Mouse (Mus musculus) liver, embryonic 11.5 days (tissue): ENCODE data around the gene Tarbp2. TPM values are rescaled to one million over a fixed set of nuclear protein-coding genes. Genes with fewer than 3 reads are reported as not detected.

Experiments used
- ATAC-seq: fragments of 200-750 bp; cut with Nextera tagmentation; replicated peaks from 2 replicates; pipeline ENCODE4 v1.8.0; 2017; ENCODE audit warnings: moderate number of reproducible peaks, mild to moderate bottlenecking, moderate TSS enrichment, moderate library complexity; ENCODE audit not compliant: low FRiP score
- DNase-seq: peaks from one replicate; pipeline ENCODE4 v3.0.0-alpha.2; 2017; ENCODE audit warnings: low spot score
- H3K27ac ChIP-seq: fragments of 300-500 bp; sonication (generic); 2 replicates; pipeline ENCODE4 v1.5.1; 2014; ENCODE audit warnings: mild to moderate bottlenecking, low read depth, low read length, control low read depth
- H3K27me3 ChIP-seq: fragments of 300-500 bp; sonication (generic); replicated peaks from 2 replicates; pipeline ENCODE4 v1.6.1; 2014; ENCODE audit warnings: low read length, mixed read lengths; ENCODE audit not compliant: control insufficient read depth, insufficient read depth
- H3K36me3 ChIP-seq: fragments of 300-500 bp; sonication (generic); 2 replicates; pipeline ENCODE4 v1.6.1; 2014; ENCODE audit warnings: mild to moderate bottlenecking, low read length, moderate library complexity, mixed read lengths; ENCODE audit not compliant: control insufficient read depth, insufficient read depth
- H3K4me1 ChIP-seq: fragments of 300-500 bp; sonication (generic); replicated peaks from 2 replicates; pipeline ENCODE4 v1.6.1; 2014; ENCODE audit warnings: low read length, mixed read lengths; ENCODE audit not compliant: control insufficient read depth, insufficient read depth
- H3K4me2 ChIP-seq: fragments of 300-500 bp; sonication (generic); 2 replicates; pipeline ENCODE4 v1.6.1; 2014; ENCODE audit warnings: mild to moderate bottlenecking, control low read depth, moderate library complexity
- H3K4me3 ChIP-seq: fragments of 300-500 bp; sonication (generic); 2 replicates; pipeline ENCODE4 v1.5.1; 2014; ENCODE audit warnings: low read depth, low read length, control low read depth
- H3K9ac ChIP-seq: fragments of 300-500 bp; sonication (generic); 2 replicates; pipeline ENCODE4 v1.6.1; 2014; ENCODE audit warnings: low read depth, low read length, control low read depth
- H3K9me3 ChIP-seq: fragments of 300-500 bp; sonication (generic); 2 replicates; pipeline ENCODE4 v1.6.1; 2016; ENCODE audit warnings: low read length, inconsistent platforms, mixed read lengths; ENCODE audit not compliant: control insufficient read depth
- WGBS: fragments of 180-500 bp; shearing (Covaris S2); extraction: QIAGEN DNeasy Blood & Tissue Kit; methylation state at CpG from one replicate; pipeline ENCODE4 v1.1.7; 2014; 5-methylcytosine and 5-hydroxymethylcytosine counted together
- polyA plus RNA-seq: library from polyadenylated mRNA; unstranded; fragments of >200 nt; fragmentation: Nextera tagmentation; extraction: Ambion mirVana; gene quantifications from 2 replicates; pipeline ENCODE4 v1.2.1, GENCODE M21; 2014

The Tarbp2 gene
- polyA plus RNA-seq, 1 experiment from 2014 or later, result 105 TPM

DNA sequence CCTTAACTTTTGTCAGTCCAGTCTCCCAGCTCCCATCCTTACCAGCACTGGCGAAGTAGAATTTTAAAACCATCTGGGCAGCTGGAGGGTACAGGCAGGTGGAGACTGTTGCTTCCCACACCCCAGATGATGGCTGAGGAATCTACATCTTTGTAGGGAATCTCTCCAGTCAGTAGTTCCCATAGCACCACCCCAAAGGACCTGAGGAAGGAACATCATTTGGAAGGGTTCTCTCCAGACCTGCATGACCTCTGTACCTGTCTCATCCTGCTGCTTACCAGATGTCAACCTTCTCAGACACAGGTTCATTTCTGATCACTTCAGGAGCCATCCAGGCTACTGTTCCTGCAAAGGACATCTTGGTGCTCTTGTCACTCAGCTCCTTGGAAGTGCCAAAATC is 14.5 kb upstream of the Tarbp2 start, which contains the start of gene Gm10337:
Gm10337 (plus strand) TSS at position 276 of the 400 bp plus-strand sequence.
- Histone ChIP-seq H3K9me3 (no peaks in the 10 kb centered on the region), H3K4me1 (no peaks in the 10 kb centered on the region), H3K36me3 (peaks cover 46% of the 10 kb centered on the region), H3K4me2 (no peak within 1 kb of the TSS), H3K27me3 (no peaks in the 10 kb centered on the region), H3K9ac (no peak within 1 kb of the TSS), H3K4me3 (no peak within 1 kb of the TSS), H3K27ac (no peak within 1 kb of the TSS)
- WGBS, result 86% methylated on average over 1 of the region's 1 CpGs
- DNase-seq, result no peak
- no peak for ATAC-seq

DNA sequence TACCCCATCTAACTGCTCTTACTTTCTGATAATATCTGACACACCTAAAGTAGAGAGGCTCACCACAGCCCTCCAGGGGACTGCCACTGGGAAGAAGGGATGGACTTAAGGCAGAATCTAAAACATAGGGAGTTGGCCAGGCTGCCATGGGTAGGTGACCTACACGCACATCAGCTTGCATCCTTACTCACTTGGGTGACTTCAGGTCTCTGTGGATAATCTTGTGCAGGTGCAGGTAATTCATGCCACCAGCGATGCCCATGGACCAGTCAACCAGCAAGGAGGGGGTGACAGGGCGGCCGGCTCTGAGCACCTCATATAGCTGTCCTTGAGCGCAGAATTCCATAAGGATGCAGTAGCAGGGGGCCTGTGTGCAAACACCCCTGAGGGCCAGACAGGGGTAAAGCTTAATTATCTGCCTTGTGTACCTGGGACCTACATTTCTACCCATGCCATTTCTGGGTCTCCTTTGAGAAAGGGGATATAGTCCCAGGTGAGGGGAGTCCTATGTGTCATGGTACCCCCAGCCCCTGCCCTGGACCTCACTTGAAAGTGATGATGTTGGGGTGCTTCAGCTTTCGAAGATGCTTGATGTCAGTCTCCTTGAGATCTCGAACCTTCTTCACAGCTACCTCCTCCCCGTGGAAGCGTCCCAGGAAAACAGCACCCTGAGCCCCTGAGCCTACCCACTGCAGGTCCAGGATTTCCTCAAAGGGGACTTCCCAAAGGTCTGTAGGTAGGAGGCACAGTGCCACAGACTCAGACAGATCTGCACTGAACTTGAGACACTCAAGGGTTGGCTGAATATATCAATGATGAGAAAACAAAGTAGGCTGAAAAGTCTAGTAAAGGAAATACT is 13.8 kb upstream of the Tarbp2 start:
- Histone ChIP-seq H3K4me2 (no peak overlapping the region), H3K27ac (no peak overlapping the region), H3K9me3 (no peaks in the 10 kb centered on the region), H3K9ac (no peak overlapping the region), H3K36me3 (peaks cover 44% of the 10 kb centered on the region), H3K4me1 (no peaks in the 10 kb centered on the region), H3K4me3 (no peak overlapping the region), H3K27me3 (no peaks in the 10 kb centered on the region)
- DNase-seq, result no peak
- ATAC-seq, result 0 out of 2 replicates have a peak, but pooled peaks have one; percentile 14
- 87% methylated on average over 9 of the region's 9 CpGs for WGBS

GRCm38 (mm10) chr15:102505073-102505769 is 12.8 kb upstream of the Tarbp2 start:
- Histone ChIP-seq H3K4me1 (no peaks in the 10 kb centered on the region), H3K4me2 (no peak overlapping the region), H3K27me3 (no peaks in the 10 kb centered on the region), H3K9ac (no peak overlapping the region), H3K4me3 (no peak overlapping the region), H3K9me3 (no peaks in the 10 kb centered on the region), H3K27ac (no peak overlapping the region), H3K36me3 (peaks cover 34% of the 10 kb centered on the region)
- ATAC-seq, result no peak
- 72% methylated on average over 12 of the region's 12 CpGs for WGBS
- DNase-seq, result no peak

DNA sequence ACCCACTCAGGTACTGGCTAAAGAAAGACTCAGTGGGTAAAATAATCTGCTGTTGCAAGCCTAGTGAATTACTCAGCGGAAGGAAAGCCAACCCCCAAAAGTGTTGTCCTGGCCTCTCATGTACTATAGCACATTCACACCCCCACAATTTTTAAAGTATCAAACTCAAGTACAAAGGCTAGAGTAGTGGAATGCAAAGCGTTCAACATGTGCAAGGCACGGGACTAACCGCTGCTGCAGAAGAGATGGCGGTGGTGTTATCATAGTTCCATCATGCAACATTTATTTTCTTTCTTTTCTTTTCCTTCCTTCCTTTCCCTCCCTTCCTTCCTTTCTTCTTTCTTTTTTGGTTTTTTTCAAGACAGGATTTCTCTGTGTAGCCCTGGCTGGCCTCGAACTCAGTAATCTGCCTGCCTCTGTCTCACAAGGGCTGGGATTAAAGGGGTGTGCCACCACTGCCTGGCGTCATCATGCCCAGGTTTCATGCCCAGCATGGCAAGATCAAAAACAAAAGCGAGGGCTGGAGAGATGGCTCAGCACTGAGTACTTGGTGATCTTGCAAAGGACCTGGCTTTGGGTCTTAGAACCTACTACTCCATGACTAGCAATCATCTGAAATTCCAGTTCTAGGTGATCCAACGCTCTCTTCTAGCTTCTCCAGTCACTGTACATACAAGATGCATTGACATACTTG is 12.1 kb upstream of the Tarbp2 start:
- WGBS, result 83% methylated on average over 9 of the region's 9 CpGs
- Histone ChIP-seq H3K4me3 (no peak overlapping the region), H3K36me3 (peaks cover 27% of the 10 kb centered on the region), H3K9me3 (no peaks in the 10 kb centered on the region), H3K9ac (no peak overlapping the region), H3K27me3 (no peaks in the 10 kb centered on the region), H3K27ac (no peak overlapping the region), H3K4me1 (peaks cover 2% of the 10 kb centered on the region), H3K4me2 (no peak overlapping the region)
- no peak for ATAC-seq
- DNase-seq, result no peak

- DNase-seq (no peak), ATAC-seq (no peak)
- no peak overlapping the region for H3K4me3 ChIP-seq
- H3K4me1 ChIP-seq, result peaks cover 7% of the 10 kb centered on the region
- H3K9ac ChIP-seq, result no peak overlapping the region
- H3K4me2 ChIP-seq, result no peak overlapping the region
- no peak overlapping the region for H3K27ac ChIP-seq
- no peaks in the 10 kb centered on the region for H3K9me3 ChIP-seq
- no peaks in the 10 kb centered on the region for H3K27me3 ChIP-seq
- H3K36me3 ChIP-seq, result peaks cover 21% of the 10 kb centered on the region
- WGBS, result 55% methylated on average over 2 of the region's 2 CpGs
Measured at GRCm38 (mm10) chr15:102506464-102506830, 11.5 kb upstream of the Tarbp2 start.

DNA sequence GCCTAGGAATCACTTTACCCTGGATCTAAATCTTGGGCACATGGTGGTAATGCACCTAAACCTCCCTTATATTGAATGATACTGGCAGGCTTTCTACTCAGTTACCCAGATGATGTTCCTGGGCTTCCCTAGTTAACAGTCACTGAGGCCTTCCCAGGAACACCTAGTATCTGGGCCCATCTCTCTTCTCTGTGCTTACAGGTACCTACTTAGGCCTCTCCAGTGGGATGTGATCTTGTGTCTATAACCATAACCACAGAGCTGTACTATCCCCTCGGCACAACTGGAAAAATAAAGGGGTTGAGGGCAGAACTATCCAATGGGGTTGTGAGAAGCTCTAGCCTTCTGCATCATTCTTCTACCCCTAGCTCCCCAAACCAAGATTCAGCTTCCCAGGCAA is 11.1 kb upstream of the Tarbp2 start:
- H3K4me1 ChIP-seq, result peaks cover 11% of the 10 kb centered on the region
- H3K9me3 ChIP-seq, result no peaks in the 10 kb centered on the region
- 79% methylated on average over 1 of the region's 1 CpGs for WGBS
- DNase-seq (no peak), ATAC-seq (no peak)
- H3K36me3 ChIP-seq, result peaks cover 17% of the 10 kb centered on the region
- H3K27ac ChIP-seq, result no peak overlapping the region
- no peaks in the 10 kb centered on the region for H3K27me3 ChIP-seq
- no peak overlapping the region for H3K4me3 ChIP-seq
- no peak overlapping the region for H3K4me2 ChIP-seq
- no peak overlapping the region for H3K9ac ChIP-seq

- no peak overlapping the region for H3K4me2 ChIP-seq
- H3K9ac ChIP-seq, result no peak overlapping the region
- no peaks in the 10 kb centered on the region for H3K27me3 ChIP-seq
- no peak overlapping the region for H3K4me3 ChIP-seq
- peaks cover 11% of the 10 kb centered on the region for H3K36me3 ChIP-seq
- H3K27ac ChIP-seq, result no peak overlapping the region
- DNase-seq, result no peak
- no peaks in the 10 kb centered on the region for H3K9me3 ChIP-seq
- peaks cover 13% of the 10 kb centered on the region for H3K4me1 ChIP-seq
- ATAC-seq, result no peak
Measured at GRCm38 (mm10) chr15:102507561-102507960, 10.4 kb upstream of the Tarbp2 start.

DNA sequence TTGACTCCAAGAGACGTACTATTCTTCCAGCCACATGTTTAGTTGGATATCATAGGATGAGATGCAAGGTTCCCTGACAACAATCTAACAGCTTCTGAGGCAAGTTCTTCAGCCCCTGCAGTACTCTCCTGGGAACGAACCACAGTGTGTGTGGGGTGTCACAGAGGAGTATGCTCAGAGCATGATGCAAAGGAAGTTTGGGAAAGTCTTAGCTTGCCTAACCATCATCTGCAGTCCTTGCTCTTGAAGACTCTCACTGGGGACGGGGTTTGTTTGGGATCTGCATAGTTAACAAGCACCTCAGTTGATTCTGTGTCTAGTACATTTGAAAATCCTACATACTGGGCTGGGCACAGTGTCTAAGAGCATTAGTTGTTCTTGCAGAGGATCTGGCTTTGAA is 9.7 kb upstream of the Tarbp2 start:
- H3K9ac ChIP-seq, result no peak overlapping the region
- 77% methylated on average over 3 of the region's 3 CpGs for WGBS
- no peak for DNase-seq
- H3K27me3 ChIP-seq, result no peaks in the 10 kb centered on the region
- H3K4me1 ChIP-seq, result peaks cover 13% of the 10 kb centered on the region
- no peaks in the 10 kb centered on the region for H3K9me3 ChIP-seq
- H3K4me3 ChIP-seq, result no peak overlapping the region
- 0 out of 2 replicates have a peak, but pooled peaks cover 7% of the 10 kb centered on the region for H3K36me3 ChIP-seq
- H3K27ac ChIP-seq, result no peak overlapping the region
- no peak overlapping the region for H3K4me2 ChIP-seq
- no peak for ATAC-seq
